Mouse (Mus musculus) liver, adult 2 months (tissue): ENCODE data around the gene Stxbp3. TPM values are rescaled to one million over a fixed set of nuclear protein-coding genes. Genes with fewer than 3 reads are reported as not detected.
"Not testable (repeated sequence)": the region's sequence is repeated elsewhere in the genome, so short reads cannot be mapped to it uniquely, and the experiment has no call there.

Experiments
- DNase-seq: peaks from one replicate; pipeline ENCODE4 v3.0.0-alpha.2; 2011; ENCODE audit warnings: low read depth, low spot score; ENCODE audit errors: extremely low read depth
- H3K27ac ChIP-seq: fragments of 200-500 bp; replicated peaks from 2 replicates; pipeline ENCODE4 v1.5.1; 2012; ENCODE audit warnings: low read depth, mild to moderate bottlenecking, control low read depth, inconsistent platforms, low read length; ENCODE audit not compliant: insufficient read depth
- H3K27me3 ChIP-seq: fragments of 200-500 bp; 2 replicates; pipeline ENCODE4 v1.6.1; 2012; ENCODE audit warnings: mild to moderate bottlenecking, moderate library complexity, low read length, inconsistent platforms; ENCODE audit not compliant: control insufficient read depth, insufficient read depth
- H3K36me3 ChIP-seq: fragments of 200-500 bp; 2 replicates; pipeline ENCODE4 v1.6.1; 2012; ENCODE audit warnings: low read length, inconsistent platforms; ENCODE audit not compliant: control insufficient read depth, insufficient read depth
- H3K4me1 ChIP-seq: fragments of 200-500 bp; 2 replicates; pipeline ENCODE4 v1.6.1; 2011; ENCODE audit warnings: low read length; ENCODE audit not compliant: control insufficient read depth, insufficient read depth
- H3K4me3 ChIP-seq: fragments of 200-500 bp; 2 replicates; pipeline ENCODE4 v1.5.1; 2011; ENCODE audit warnings: low read depth, mild to moderate bottlenecking, control low read depth, low read length, moderate library complexity; ENCODE audit not compliant: insufficient read depth
- H3K79me2 ChIP-seq: fragments of 200-500 bp; 2 replicates; pipeline ENCODE4 v1.6.1; 2012; ENCODE audit warnings: inconsistent platforms, mild to moderate bottlenecking, low read length, moderate library complexity; ENCODE audit not compliant: control insufficient read depth, insufficient read depth
- H3K9ac ChIP-seq: fragments of 200-500 bp; 2 replicates; pipeline ENCODE4 v1.6.1; 2012; ENCODE audit warnings: low read depth, mild to moderate bottlenecking, control low read depth, inconsistent platforms, low read length
- CTCF ChIP-seq: fragments of 200-500 bp; IDR thresholded peaks from 2 replicates; pipeline ENCODE4 v1.5.1; 2011; ENCODE audit warnings: low read depth, low read length, control low read depth
- POLR2A ChIP-seq: fragments of 200-500 bp; IDR thresholded peaks from 2 replicates; pipeline ENCODE4 v1.6.1; 2011; ENCODE audit warnings: low read length, control low read depth; ENCODE audit not compliant: insufficient read depth; ENCODE audit errors: extremely low read depth
- WGBS: fragments of 180-500 bp; shearing (Covaris S2); methylation state at CpG from one replicate; pipeline ENCODE4 v1.1.7; 2018; 5-methylcytosine and 5-hydroxymethylcytosine counted together
- polyA plus RNA-seq: library from polyadenylated mRNA; depleted of rRNA; stranded (reverse); fragments of >200 nt; gene quantifications from 2 replicates; pipeline ENCODE4 v1.2.3, GENCODE M21; 2012
- total RNA-seq: library from RNA; depleted of rRNA; stranded (reverse); fragments of >200 nt; gene quantifications from 2 replicates; pipeline ENCODE4 v1.2.3, GENCODE M21; 2014

Gene Stxbp3
- total and polyA plus RNA-seq, 2 experiments, result 6.0 to 34.3 TPM

GRCm38 (mm10) chr3:108870631-108871030, 30.3 kb upstream of the Stxbp3 start:
- no peak for DNase-seq
- Histone ChIP-seq H3K9ac (no peak overlapping the region), H3K36me3 (no peaks in the 10 kb centered on the region), H3K27me3 (no peaks in the 10 kb centered on the region), H3K4me3 (no peak overlapping the region), H3K79me2 (no peaks in the 10 kb centered on the region), H3K4me1 (no peaks in the 10 kb centered on the region), H3K27ac (no peak overlapping the region)
- 75% methylated on average over 6 of the region's 6 CpGs for WGBS
- no peak for TF ChIP-seq POLR2A
- TF ChIP-seq CTCF, result no peak

- H3K4me1 ChIP-seq, result no peaks in the 10 kb centered on the region
- H3K27ac ChIP-seq, result no peak overlapping the region
- DNase-seq, result no peak
- 92% methylated on average over 3 of the region's 3 CpGs for WGBS
- no peak overlapping the region for H3K9ac ChIP-seq
- H3K36me3 ChIP-seq, result no peaks in the 10 kb centered on the region
- no peak overlapping the region for H3K4me3 ChIP-seq
- no peak for TF ChIP-seq CTCF
- TF ChIP-seq POLR2A, result no peak
- H3K27me3 ChIP-seq, result no peaks in the 10 kb centered on the region
- no peaks in the 10 kb centered on the region for H3K79me2 ChIP-seq
Observed at GRCm38 (mm10) chr3:108867449-108867848, 27.1 kb upstream of the Stxbp3 start.

GRCm38 (mm10) chr3:108865676-108866075, 25.4 kb upstream of the Stxbp3 start:
- 95% methylated on average over 3 of the region's 3 CpGs for WGBS
- H3K27ac ChIP-seq, result no peak overlapping the region

DNA sequence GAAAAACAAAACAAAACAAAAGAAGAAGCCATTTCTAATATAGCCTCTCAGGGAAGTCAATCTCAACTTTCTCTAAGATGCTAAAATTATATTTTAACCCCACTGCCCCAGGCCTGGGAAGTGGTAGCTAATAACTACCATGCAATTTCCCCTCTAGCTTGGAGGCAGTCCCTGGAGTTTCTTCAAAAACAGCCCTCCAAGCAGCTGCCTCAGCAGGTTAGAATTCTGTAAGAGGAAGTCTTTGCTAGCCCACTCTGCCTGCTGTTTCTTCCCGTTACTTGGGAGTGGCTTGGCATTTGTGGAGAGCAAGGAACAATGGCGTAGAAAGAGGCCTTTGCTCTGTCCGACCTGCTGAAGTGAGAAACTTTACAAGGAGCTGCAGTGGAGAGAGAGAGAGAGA, 24.8 kb upstream of the Stxbp3 start:
- H3K4me1 ChIP-seq, result no peaks in the 10 kb centered on the region
- H3K27ac ChIP-seq, result no peak overlapping the region
- H3K9ac ChIP-seq, result no peak overlapping the region
- H3K27me3 ChIP-seq, result no peaks in the 10 kb centered on the region
- DNase-seq, result peak; percentile 23
- H3K4me3 ChIP-seq, result no peak overlapping the region
- H3K79me2 ChIP-seq, result no peaks in the 10 kb centered on the region
- 58% methylated on average over 3 of the region's 3 CpGs for WGBS
- H3K36me3 ChIP-seq, result no peaks in the 10 kb centered on the region
- TF ChIP-seq CTCF, result no peak
- TF ChIP-seq POLR2A, result no peak

More at GRCm38 (mm10) chr3:108865676-108866075, 25.4 kb upstream of the Stxbp3 start:
- H3K36me3 ChIP-seq, result no peaks in the 10 kb centered on the region
- H3K27me3 ChIP-seq, result no peaks in the 10 kb centered on the region
- no peaks in the 10 kb centered on the region for H3K79me2 ChIP-seq
- no peak overlapping the region for H3K4me3 ChIP-seq
- no peak overlapping the region for H3K9ac ChIP-seq
- H3K4me1 ChIP-seq, result no peaks in the 10 kb centered on the region
- TF ChIP-seq CTCF (no peak), POLR2A (no peak)
- DNase-seq, result no peak

DNA sequence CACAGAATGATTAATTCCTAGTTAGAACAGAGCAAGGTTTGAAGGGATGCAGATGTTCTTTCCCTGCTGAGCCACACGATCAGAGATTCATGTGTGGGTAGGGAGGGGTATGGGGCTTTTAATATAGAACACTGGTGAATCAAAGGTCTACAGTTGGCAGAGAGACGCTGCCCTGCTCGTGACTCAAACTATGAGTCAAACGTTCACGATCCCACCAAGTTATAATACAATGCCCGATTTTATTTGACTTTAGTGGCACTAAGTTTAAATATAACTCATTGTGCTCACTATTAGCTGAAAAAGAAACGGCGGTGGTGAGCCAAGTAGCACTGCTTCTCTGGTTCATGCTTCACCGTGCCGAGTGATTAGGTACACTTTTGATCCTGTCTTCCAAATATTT, 22.8 kb upstream of the Stxbp3 start:
- Histone ChIP-seq H3K9ac (no peak overlapping the region), H3K4me1 (no peaks in the 10 kb centered on the region), H3K79me2 (no peaks in the 10 kb centered on the region), H3K36me3 (no peaks in the 10 kb centered on the region), H3K27me3 (no peaks in the 10 kb centered on the region), H3K27ac (no peak overlapping the region), H3K4me3 (no peak overlapping the region)
- TF ChIP-seq CTCF, result no peak
- no peak for TF ChIP-seq POLR2A
- 91% methylated on average over 10 of the region's 10 CpGs for WGBS
- no peak for DNase-seq

DNA sequence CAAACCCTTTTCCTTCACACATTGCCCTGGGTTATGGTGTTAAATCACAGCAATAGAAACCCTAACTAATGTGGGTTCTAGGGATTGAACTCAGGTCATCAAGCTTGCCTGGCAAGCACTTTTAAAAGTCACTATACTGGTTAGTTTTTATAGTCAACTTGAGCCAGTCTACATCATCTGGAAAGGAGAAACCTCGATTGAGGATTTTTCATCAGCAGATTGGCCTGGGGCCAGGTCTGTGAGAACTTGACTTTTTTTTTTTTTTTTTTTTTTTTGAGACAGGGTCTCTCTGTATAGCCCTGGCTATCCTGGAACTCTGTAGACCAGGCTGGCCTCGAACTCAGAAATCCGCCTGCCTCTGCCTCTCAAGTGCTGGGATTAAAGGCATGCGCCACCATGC, 22.0 kb upstream of the Stxbp3 start:
- not testable (repeated sequence) for H3K4me1 ChIP-seq, H3K9ac ChIP-seq, H3K79me2 ChIP-seq, H3K27ac ChIP-seq, H3K4me3 ChIP-seq, H3K27me3 ChIP-seq, DNase-seq, H3K36me3 ChIP-seq
- WGBS, result 86% methylated on average over 4 of the region's 4 CpGs
